Mouse (Mus musculus): ENCODE measurements around the gene Pgpep1. TPM values are rescaled to one million over a fixed set of nuclear protein-coding genes. Genes with fewer than 3 reads are reported as not detected.

The Pgpep1 gene
- total RNA-seq, 1 experiment, result 21.4 TPM

GRCm38 (mm10) chr8:70653226-70653625 is 7.0 kb downstream of the Pgpep1 start:
- H3K9ac ChIP-seq (ENCODE audit: insufficient read depth, low read depth, low read length, poor library complexity, severe bottlenecking), result no peak overlapping the region
- no peak overlapping the region for H3K4me3 ChIP-seq (ENCODE audit: insufficient read depth in 1 of 2, low read depth in 1 of 2, low read length in 2 of 2, poor library complexity in 1 of 2, severe bottlenecking in 1 of 2)
- peaks cover 13 to 33% of the 10 kb centered on the region in 2 experiments; a peak in 3 of 4 replicates for H3K4me1 ChIP-seq (ENCODE audit: control insufficient read depth in 2 of 2, insufficient read depth in 2 of 2, low read length in 2 of 2, poor library complexity in 1 of 2)
- peaks cover 23% of the 10 kb centered on the region; the same call in 1 of the 2 replicates for H3K36me3 ChIP-seq (ENCODE audit: control insufficient read depth, insufficient read depth, low read length, poor library complexity, severe bottlenecking)
- TF ChIP-seq ZC3H11A (IDR thresholded peaks at IDR 0.05; ENCODE audit: borderline replicate concordance, low read depth, low read length), result 0 out of 2 replicates have a peak, but pooled peaks have one; percentile 0
- no peak for TF ChIP-seq HCFC1 (IDR thresholded peaks at IDR 0.05; ENCODE audit: borderline replicate concordance, insufficient read depth, low read length)
- H3K9me3 ChIP-seq (ENCODE audit: control insufficient read depth, insufficient read depth, low read depth, low read length), result no peaks in the 10 kb centered on the region
- no peak for DNase-seq (ENCODE audit: low read depth, low spot score)
- no peak overlapping the region for H3K27ac ChIP-seq (ENCODE audit: insufficient read depth, low read depth, low read length, poor library complexity, severe bottlenecking)
- in situ Hi-C loops (cut with MboI; ENCODE audit: low sequenced_read_pairs in 2 of 2, unreplicated experiment in 2 of 2), result no loop called here

GRCm38 (mm10) chr8:70650351-70650750 is 9.8 kb downstream of the Pgpep1 start:
- in situ Hi-C loops (cut with MboI; ENCODE audit: low sequenced_read_pairs in 2 of 2, unreplicated experiment in 2 of 2), result no loop called here
- TF ChIP-seq MAFK (IDR thresholded peaks at IDR 0.05; ENCODE audit: insufficient read depth, low read depth, low read length), result no peak
- TF ChIP-seq CHD2 (IDR thresholded peaks at IDR 0.05; ENCODE audit: low read depth, low read length), result no peak
- no peak for TF ChIP-seq HCFC1 (IDR thresholded peaks at IDR 0.05; ENCODE audit: borderline replicate concordance, insufficient read depth, low read length)
- no peak for TF ChIP-seq ZNF384 (IDR thresholded peaks at IDR 0.05; ENCODE audit: low read depth, low read length)
- TF ChIP-seq ZC3H11A (IDR thresholded peaks at IDR 0.05; ENCODE audit: borderline replicate concordance, low read depth, low read length), result no peak

DNA sequence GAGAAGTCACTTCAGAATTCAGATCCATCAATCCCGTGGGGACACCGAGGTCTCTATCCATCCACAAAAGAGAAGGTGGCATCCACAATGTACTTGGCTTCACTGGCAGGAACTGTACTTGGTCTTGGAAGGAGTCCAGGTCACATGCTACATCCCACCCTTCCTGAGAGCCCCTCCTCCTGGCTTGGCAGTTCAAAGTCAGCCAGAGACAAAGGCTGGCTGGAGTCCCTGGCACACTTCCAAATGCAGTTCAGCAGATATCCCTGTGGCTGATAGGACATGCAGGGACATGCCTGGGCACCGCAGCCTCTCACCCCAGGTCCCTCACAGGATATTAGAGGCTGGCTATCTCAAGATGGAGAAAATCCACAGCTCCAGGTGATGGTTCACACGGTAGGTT is 10.9 kb downstream of the Pgpep1 start:
- no peak for TF ChIP-seq ZC3H11A (IDR thresholded peaks at IDR 0.05; ENCODE audit: borderline replicate concordance, low read depth, low read length)
- no peak for TF ChIP-seq ZNF384 (IDR thresholded peaks at IDR 0.05; ENCODE audit: low read depth, low read length)
- peak overlapping the region; percentile 23 to 27; a peak in 3 of 4 replicates for H3K4me3 ChIP-seq (ENCODE audit: insufficient read depth in 1 of 2, low read depth in 1 of 2, low read length in 2 of 2, poor library complexity in 1 of 2, severe bottlenecking in 1 of 2)
- in situ Hi-C loops (cut with MboI; ENCODE audit: low sequenced_read_pairs in 2 of 2, unreplicated experiment in 2 of 2), result no loop called here
- H3K9ac ChIP-seq (ENCODE audit: insufficient read depth, low read depth, low read length, poor library complexity, severe bottlenecking), result peak overlapping the region; percentile 74
- H3K36me3 ChIP-seq (ENCODE audit: control insufficient read depth, insufficient read depth, low read length, poor library complexity, severe bottlenecking), result peaks cover 14% of the 10 kb centered on the region; the same call in 1 of the 2 replicates
- peak overlapping the region; percentile 83 for H3K27ac ChIP-seq (ENCODE audit: insufficient read depth, low read depth, low read length, poor library complexity, severe bottlenecking)
- H3K9me3 ChIP-seq (ENCODE audit: control insufficient read depth, insufficient read depth, low read depth, low read length), result no peaks in the 10 kb centered on the region
- peak; percentile 81 for DNase-seq (ENCODE audit: low read depth, low spot score)
- peaks cover 19 to 52% of the 10 kb centered on the region in 2 experiments for H3K4me1 ChIP-seq (ENCODE audit: control insufficient read depth in 2 of 2, insufficient read depth in 2 of 2, low read length in 2 of 2, poor library complexity in 1 of 2)

More at GRCm38 (mm10) chr8:70650351-70650750, 9.8 kb downstream of the Pgpep1 start:
- H3K9ac ChIP-seq (ENCODE audit: insufficient read depth, low read depth, low read length, poor library complexity, severe bottlenecking), result peak overlapping the region; percentile 46; the same call in 1 of the 2 replicates
- no peaks in the 10 kb centered on the region for H3K9me3 ChIP-seq (ENCODE audit: control insufficient read depth, insufficient read depth, low read depth, low read length)
- H3K27ac ChIP-seq (ENCODE audit: insufficient read depth, low read depth, low read length, poor library complexity, severe bottlenecking), result no peak overlapping the region; the same call in 1 of the 2 replicates
- peaks cover 20% of the 10 kb centered on the region; the same call in 1 of the 2 replicates for H3K36me3 ChIP-seq (ENCODE audit: control insufficient read depth, insufficient read depth, low read length, poor library complexity, severe bottlenecking)
- H3K4me1 ChIP-seq (ENCODE audit: control insufficient read depth in 2 of 2, insufficient read depth in 2 of 2, low read length in 2 of 2, poor library complexity in 1 of 2), result peaks cover 19 to 46% of the 10 kb centered on the region in 2 experiments
- no peak for DNase-seq (ENCODE audit: low read depth, low spot score)
- H3K4me3 ChIP-seq (ENCODE audit: insufficient read depth in 1 of 2, low read depth in 1 of 2, low read length in 2 of 2, poor library complexity in 1 of 2, severe bottlenecking in 1 of 2), result peak overlapping the region in 1 of 2 experiments; percentile 18

- Histone ChIP-seq H3K27ac (ENCODE audit: insufficient read depth, low read depth, low read length, poor library complexity, severe bottlenecking) (peak overlapping the region; percentile 83), H3K4me3 (ENCODE audit: insufficient read depth in 1 of 2, low read depth in 1 of 2, low read length in 2 of 2, poor library complexity in 1 of 2, severe bottlenecking in 1 of 2) (peak overlapping the region in 1 of 2 experiments; percentile 27; a peak in 1 of 4 replicates), H3K36me3 (ENCODE audit: control insufficient read depth, insufficient read depth, low read length, poor library complexity, severe bottlenecking) (peaks cover 14% of the 10 kb centered on the region; the same call in 1 of the 2 replicates), H3K4me1 (ENCODE audit: control insufficient read depth in 2 of 2, insufficient read depth in 2 of 2, low read length in 2 of 2, poor library complexity in 1 of 2) (peaks cover 19 to 53% of the 10 kb centered on the region in 2 experiments), H3K9ac (ENCODE audit: insufficient read depth, low read depth, low read length, poor library complexity, severe bottlenecking) (peak overlapping the region; percentile 63), H3K9me3 (ENCODE audit: control insufficient read depth, insufficient read depth, low read depth, low read length) (no peaks in the 10 kb centered on the region)
- no peak for TF ChIP-seq ZNF384 (IDR thresholded peaks at IDR 0.05; ENCODE audit: low read depth, low read length)
- DNase-seq (ENCODE audit: low read depth, low spot score), result no peak
- in situ Hi-C loops (cut with MboI; ENCODE audit: low sequenced_read_pairs in 2 of 2, unreplicated experiment in 2 of 2), result no loop called here
These were observed 11.3 kb downstream of the Pgpep1 start for GRCm38 (mm10) chr8:70648921-70649320.

- Histone ChIP-seq H3K9me3 (ENCODE audit: control insufficient read depth, insufficient read depth, low read depth, low read length) (no peaks in the 10 kb centered on the region), H3K4me3 (ENCODE audit: insufficient read depth in 1 of 2, low read depth in 1 of 2, low read length in 2 of 2, poor library complexity in 1 of 2, severe bottlenecking in 1 of 2) (no peak overlapping the region), H3K4me1 (ENCODE audit: control insufficient read depth in 2 of 2, insufficient read depth in 2 of 2, low read length in 2 of 2, poor library complexity in 1 of 2) (peaks cover 19 to 57% of the 10 kb centered on the region in 2 experiments), H3K9ac (ENCODE audit: insufficient read depth, low read depth, low read length, poor library complexity, severe bottlenecking) (peak overlapping the region; percentile 59; the same call in 1 of the 2 replicates), H3K36me3 (ENCODE audit: control insufficient read depth, insufficient read depth, low read length, poor library complexity, severe bottlenecking) (peaks cover 14% of the 10 kb centered on the region; the same call in 1 of the 2 replicates), H3K27ac (ENCODE audit: insufficient read depth, low read depth, low read length, poor library complexity, severe bottlenecking) (peak overlapping the region; percentile 83)
- in situ Hi-C loops (cut with MboI; ENCODE audit: low sequenced_read_pairs in 2 of 2, unreplicated experiment in 2 of 2), result no loop called here
- TF ChIP-seq ZC3H11A (IDR thresholded peaks at IDR 0.05; ENCODE audit: borderline replicate concordance, low read depth, low read length) (no peak), HCFC1 (IDR thresholded peaks at IDR 0.05; ENCODE audit: borderline replicate concordance, insufficient read depth, low read length) (no peak), MAFK (IDR thresholded peaks at IDR 0.05; ENCODE audit: insufficient read depth, low read depth, low read length) (no peak), CHD2 (IDR thresholded peaks at IDR 0.05; ENCODE audit: low read depth, low read length) (no peak), ZNF384 (IDR thresholded peaks at IDR 0.05; ENCODE audit: low read depth, low read length) (no peak)
- DNase-seq (ENCODE audit: low read depth, low spot score), result no peak
These were observed 12.1 kb downstream of the Pgpep1 start for GRCm38 (mm10) chr8:70648164-70648442.

Data from ES-E14 (cell line).